Mouse (Mus musculus): ENCODE data around the gene Fgr. TPM values are rescaled to one million over a fixed set of nuclear protein-coding genes. Genes with fewer than 3 reads are reported as not detected.

The Fgr gene
- polyA plus RNA-seq, 1 experiment from 2014 or later = 0.10 TPM

Other genes starting within 250 kb of the Fgr start
- 6.0 and 7.6 TPM in 2 replicates for gene Xkr8, start 241.5 kb upstream of the Fgr start, polyA plus RNA-seq (2015; fragmentation: Nextera tagmentation; extraction: Ambion mirVana)
- 4.8 and 6.3 TPM in 2 replicates for gene Smpdl3b, start 216.8 kb upstream of the Fgr start, polyA plus RNA-seq (2015; fragmentation: Nextera tagmentation; extraction: Ambion mirVana)
- gene Rpa2, start 205.8 kb upstream of the Fgr start, polyA plus RNA-seq (2015; fragmentation: Nextera tagmentation; extraction: Ambion mirVana) = 120 and 127 TPM in 2 replicates
- gene Themis2, start 177.7 kb upstream of the Fgr start, polyA plus RNA-seq (2015; fragmentation: Nextera tagmentation; extraction: Ambion mirVana) = 0.79 and 1.4 TPM in 2 replicates
- 55.9 and 64.0 TPM in 2 replicates for gene Ppp1r8, start 130.9 kb upstream of the Fgr start, polyA plus RNA-seq (2015; fragmentation: Nextera tagmentation; extraction: Ambion mirVana)
- gene Stx12, start 89.6 kb upstream of the Fgr start, polyA plus RNA-seq (2015; fragmentation: Nextera tagmentation; extraction: Ambion mirVana) = 60.3 and 65.5 TPM in 2 replicates
- gene Fam76a, start 51.5 kb upstream of the Fgr start, polyA plus RNA-seq (2015; fragmentation: Nextera tagmentation; extraction: Ambion mirVana) = 44.7 and 47.7 TPM in 2 replicates
- 12.8 and 14.3 TPM in 2 replicates for gene Ahdc1, start 37.2 kb downstream of the Fgr start, polyA plus RNA-seq (2015; fragmentation: Nextera tagmentation; extraction: Ambion mirVana)
- 118 and 142 TPM in 2 replicates for gene Wasf2, start 156.4 kb downstream of the Fgr start, polyA plus RNA-seq (2015; fragmentation: Nextera tagmentation; extraction: Ambion mirVana)
- 4.0 and 5.2 TPM in 2 replicates for gene Cd164l2, start 238.0 kb downstream of the Fgr start, polyA plus RNA-seq (2015; fragmentation: Nextera tagmentation; extraction: Ambion mirVana)
- gene Gpr3, start 238.4 kb downstream of the Fgr start, polyA plus RNA-seq (2015; fragmentation: Nextera tagmentation; extraction: Ambion mirVana) = 0.15 and 0.37 TPM in 2 replicates